Mouse (Mus musculus): Measurements from ENCODE around the gene Castor2.

DNA sequence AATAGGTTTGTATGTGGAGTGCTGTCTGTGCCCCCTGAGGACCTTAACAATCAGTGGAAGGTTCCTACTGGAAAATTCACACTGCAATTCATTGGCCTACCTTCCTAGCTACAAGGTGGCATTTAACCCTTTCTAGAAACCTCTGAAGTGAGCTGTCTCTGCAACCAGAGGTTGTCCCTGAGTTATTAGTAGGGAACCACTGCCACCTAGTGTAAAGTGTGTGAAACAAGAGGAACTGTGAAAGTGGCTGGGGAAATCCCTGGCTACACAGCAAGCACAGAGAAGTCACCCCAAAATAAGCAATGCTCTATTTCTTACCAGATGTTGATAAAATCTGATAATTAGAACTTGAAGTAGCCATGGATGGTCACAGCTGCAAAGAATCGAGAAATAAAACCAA is 31.6 kb upstream of the Castor2 start:
- TF ChIP-seq POLR2A (IDR thresholded peaks at IDR 0.05; ENCODE audit: insufficient read depth, low read depth, low read length) (no peak), CTCF (IDR thresholded peaks at IDR 0.05) (peak; percentile 72), EP300 (IDR thresholded peaks at IDR 0.05; ENCODE audit: insufficient read depth, low read depth, low read length) (no peak)

All from heart, adult 2 months (tissue).